Mouse (Mus musculus) limb, embryonic 14.5 days (tissue): ENCODE measurements around the gene 4933407L21Rik. TPM values are rescaled to one million over a fixed set of nuclear protein-coding genes. Genes with fewer than 3 reads are reported as not detected.

Source experiments
- polyA plus RNA-seq, 2 experiments: library from polyadenylated mRNA; depleted of rRNA in 1 of 2; stranded (reverse) in 1 of 2; unstranded in 1 of 2; fragments of >200 nt; fragmentation: Nextera tagmentation in 1 of 2; extraction: Ambion mirVana in 1 of 2; gene quantifications; 2 replicates each; pipeline versions ENCODE4 v1.2.1 to v1.2.3; 2012 to 2014

Gene 4933407L21Rik
- polyA plus RNA-seq, 2 experiments: 0.66 to 1.2 TPM

Other genes with a start within 250 kb of the 4933407L21Rik start
- 2.8 and 3.1 TPM in 2 replicates for gene A630001G21Rik, start 149.8 kb upstream of the 4933407L21Rik start, polyA plus RNA-seq (2012; rRNA removed)
- gene A630001G21Rik, start 149.8 kb upstream of the 4933407L21Rik start, polyA plus RNA-seq (2014; fragmentation: Nextera tagmentation; extraction: Ambion mirVana): 1.4 and 1.7 TPM in 2 replicates
- 59.4 and 61.4 TPM in 2 replicates for gene Cab39, start 135.0 kb upstream of the 4933407L21Rik start, polyA plus RNA-seq (2012; rRNA removed)
- 48.9 and 49.2 TPM in 2 replicates for gene Cab39, start 135.0 kb upstream of the 4933407L21Rik start, polyA plus RNA-seq (2014; fragmentation: Nextera tagmentation; extraction: Ambion mirVana)
- 213 and 289 TPM in 2 replicates for gene Itm2c, start 34.2 kb upstream of the 4933407L21Rik start, polyA plus RNA-seq (2012; rRNA removed)
- gene Itm2c, start 34.2 kb upstream of the 4933407L21Rik start, polyA plus RNA-seq (2014; fragmentation: Nextera tagmentation; extraction: Ambion mirVana): 181 and 197 TPM in 2 replicates
- 0.11 and 0.12 TPM in 2 replicates for gene Gpr55, start 32.5 kb downstream of the 4933407L21Rik start, polyA plus RNA-seq (2012; rRNA removed)
- not detected in 2 replicates for gene Gpr55, start 32.5 kb downstream of the 4933407L21Rik start, polyA plus RNA-seq (2014; fragmentation: Nextera tagmentation; extraction: Ambion mirVana)
- not detected in 2 replicates for gene Spata3, start 88.3 kb downstream of the 4933407L21Rik start, polyA plus RNA-seq (2012; rRNA removed)
- not detected in 2 replicates for gene Spata3, start 88.3 kb downstream of the 4933407L21Rik start, polyA plus RNA-seq (2014; fragmentation: Nextera tagmentation; extraction: Ambion mirVana)
- 0.57 and 0.93 TPM in 2 replicates for gene 2810459M11Rik, start 117.4 kb downstream of the 4933407L21Rik start, polyA plus RNA-seq (2012; rRNA removed)
- 0.32 and 0.50 TPM in 2 replicates for gene 2810459M11Rik, start 117.4 kb downstream of the 4933407L21Rik start, polyA plus RNA-seq (2014; fragmentation: Nextera tagmentation; extraction: Ambion mirVana)
- 73.2 and 79.2 TPM in 2 replicates for gene Psmd1, start 135.9 kb downstream of the 4933407L21Rik start, polyA plus RNA-seq (2012; rRNA removed)
- 157 and 161 TPM in 2 replicates for gene Psmd1, start 135.9 kb downstream of the 4933407L21Rik start, polyA plus RNA-seq (2014; fragmentation: Nextera tagmentation; extraction: Ambion mirVana)
- 0.78 and 1.1 TPM in 2 replicates for gene Htr2b, start 183.5 kb downstream of the 4933407L21Rik start, polyA plus RNA-seq (2012; rRNA removed)
- gene Htr2b, start 183.5 kb downstream of the 4933407L21Rik start, polyA plus RNA-seq (2014; fragmentation: Nextera tagmentation; extraction: Ambion mirVana): 1.3 and 1.7 TPM in 2 replicates
- gene Gm21972, start 205.2 kb downstream of the 4933407L21Rik start, polyA plus RNA-seq (2012; rRNA removed): 0.36 and 0.89 TPM in 2 replicates
- 0.47 and 0.59 TPM in 2 replicates for gene Gm21972, start 205.2 kb downstream of the 4933407L21Rik start, polyA plus RNA-seq (2014; fragmentation: Nextera tagmentation; extraction: Ambion mirVana)
- 16.5 and 17.0 TPM in 2 replicates for gene Armc9, start 226.3 kb downstream of the 4933407L21Rik start, polyA plus RNA-seq (2012; rRNA removed)
- 19.6 and 23.1 TPM in 2 replicates for gene Armc9, start 226.3 kb downstream of the 4933407L21Rik start, polyA plus RNA-seq (2014; fragmentation: Nextera tagmentation; extraction: Ambion mirVana)